Mouse (Mus musculus) embryonic fibroblast, embryonic 13.5 days (primary cell): ENCODE measurements around the gene Cplane1.

ENCODE experiments used
- CTCF ChIP-seq: IDR thresholded peaks from 2 replicates; pipeline ENCODE4 v1.5.1; 2011; ENCODE audit warnings: mild to moderate bottlenecking, control low read depth, low read length, moderate library complexity, borderline replicate concordance; ENCODE audit not compliant: insufficient read depth
- POLR2A ChIP-seq: IDR thresholded peaks from 2 replicates; pipeline ENCODE4 v1.6.1; 2011; ENCODE audit warnings: low read depth, mild to moderate bottlenecking, control low read depth, low read length, moderate library complexity

GRCm38 (mm10) chr15:8214811-8215210, 45.9 kb downstream of the Cplane1 start:
- no peak for TF ChIP-seq CTCF
- TF ChIP-seq POLR2A, result no peak
